Mouse (Mus musculus) heart, embryonic 11.5 days (tissue): ENCODE results near the gene Mthfr. TPM values are rescaled to one million over a fixed set of nuclear protein-coding genes. Genes with fewer than 3 reads are reported as not detected.

ENCODE experiments used
- ATAC-seq: fragments of 200-750 bp; cut with Nextera tagmentation; replicated peaks from 2 replicates; pipeline ENCODE4 v1.8.0; 2017; ENCODE audit warnings: moderate library complexity; ENCODE audit not compliant: insufficient number of reproducible peaks, low FRiP score, low TSS enrichment
- H3K27ac ChIP-seq: fragments of 300-500 bp; sonication (generic); 2 replicates; pipeline ENCODE4 v1.5.1; 2014; ENCODE audit warnings: mild to moderate bottlenecking, low read depth, low read length
- H3K27me3 ChIP-seq: fragments of 300-500 bp; sonication (generic); 2 replicates; pipeline ENCODE4 v1.6.1; 2014; ENCODE audit warnings: mild to moderate bottlenecking, low read length, mixed read lengths; ENCODE audit not compliant: control insufficient read depth, insufficient read depth
- H3K36me3 ChIP-seq: fragments of 300-500 bp; sonication (generic); 2 replicates; pipeline ENCODE4 v1.6.1; 2014; ENCODE audit warnings: mild to moderate bottlenecking, low read length, moderate library complexity, mixed read lengths; ENCODE audit not compliant: control insufficient read depth, insufficient read depth
- H3K4me1 ChIP-seq: fragments of 300-500 bp; sonication (generic); 2 replicates; pipeline ENCODE4 v1.6.1; 2014; ENCODE audit warnings: low read length; ENCODE audit not compliant: control insufficient read depth, insufficient read depth
- H3K4me2 ChIP-seq: fragments of 300-500 bp; sonication (generic); 2 replicates; pipeline ENCODE4 v1.6.1; 2014; ENCODE audit warnings: mild to moderate bottlenecking, moderate library complexity
- H3K4me3 ChIP-seq: fragments of 300-500 bp; sonication (generic); 2 replicates; pipeline ENCODE4 v1.5.1; 2014; ENCODE audit warnings: low read depth, low read length
- H3K9ac ChIP-seq: fragments of 300-500 bp; sonication (generic); 2 replicates; pipeline ENCODE4 v1.6.1; 2014; ENCODE audit warnings: mild to moderate bottlenecking, low read depth, low read length, moderate library complexity
- H3K9me3 ChIP-seq: fragments of 300-500 bp; sonication (generic); replicated peaks from 2 replicates; pipeline ENCODE4 v1.6.1; 2016; ENCODE audit warnings: low read length; ENCODE audit not compliant: control insufficient read depth
- WGBS: fragments of 180-500 bp; shearing (Covaris S2); extraction: QIAGEN DNeasy Blood & Tissue Kit; methylation state at CpG from one replicate; pipeline ENCODE4 v1.1.7; 2014; ENCODE audit not compliant: insufficient replicate concordance; 5-methylcytosine and 5-hydroxymethylcytosine counted together
- polyA plus RNA-seq: library from polyadenylated mRNA; unstranded; fragments of >200 nt; fragmentation: Nextera tagmentation; extraction: Ambion mirVana; gene quantifications from 2 replicates; pipeline ENCODE4 v1.2.1, GENCODE M21; 2014

Mthfr gene
- polyA plus RNA-seq, 1 experiment from 2014 or later, result 10.4 TPM

- H3K27me3 ChIP-seq, result no peaks in the 10 kb centered on the region; the same call in 1 of the 2 replicates
- no peak overlapping the region for H3K27ac ChIP-seq
- no peak for ATAC-seq
- no peak overlapping the region for H3K4me2 ChIP-seq
- peaks cover 4% of the 10 kb centered on the region; the same call in 1 of the 2 replicates for H3K36me3 ChIP-seq
- H3K9me3 ChIP-seq, result no peaks in the 10 kb centered on the region
- 66% methylated on average over 6 of the region's 6 CpGs for WGBS
- H3K4me3 ChIP-seq, result no peak overlapping the region
- H3K9ac ChIP-seq, result no peak overlapping the region
- peaks cover 18% of the 10 kb centered on the region for H3K4me1 ChIP-seq
Measured at GRCm38 (mm10) chr4:148079212-148079611, 40.3 kb downstream of the Mthfr start.

- WGBS, result 89% methylated on average over 8 of the region's 8 CpGs
- Histone ChIP-seq H3K9me3 (no peaks in the 10 kb centered on the region), H3K9ac (no peak overlapping the region), H3K4me1 (peaks cover 24% of the 10 kb centered on the region), H3K27me3 (no peaks in the 10 kb centered on the region), H3K4me2 (no peak overlapping the region), H3K4me3 (no peak overlapping the region), H3K36me3 (peaks cover 4% of the 10 kb centered on the region; the same call in 1 of the 2 replicates), H3K27ac (no peak overlapping the region)
- no peak for ATAC-seq
Measured at GRCm38 (mm10) chr4:148079944-148080596, 41.2 kb downstream of the Mthfr start.

- no peak for ATAC-seq
- no peak overlapping the region for H3K4me2 ChIP-seq
- WGBS, result 81% methylated on average over 1 of the region's 1 CpGs
Measured at GRCm38 (mm10) chr4:148080597-148080973, 41.7 kb downstream of the Mthfr start.

GRCm38 (mm10) chr4:148081201-148081600 is 42.3 kb downstream of the Mthfr start:
- Histone ChIP-seq H3K36me3 (peaks cover 4% of the 10 kb centered on the region; the same call in 1 of the 2 replicates), H3K9me3 (no peaks in the 10 kb centered on the region), H3K27me3 (no peaks in the 10 kb centered on the region), H3K9ac (no peak overlapping the region), H3K27ac (no peak overlapping the region), H3K4me3 (no peak overlapping the region), H3K4me1 (peaks cover 29% of the 10 kb centered on the region), H3K4me2 (no peak overlapping the region)
- no peak for ATAC-seq
- WGBS, result 93% methylated on average over 10 of the region's 10 CpGs

More at GRCm38 (mm10) chr4:148080597-148080973, 41.7 kb downstream of the Mthfr start:
- Histone ChIP-seq H3K9ac (peak overlapping the region; percentile 46; the same call in 1 of the 2 replicates), H3K4me3 (no peak overlapping the region), H3K9me3 (no peaks in the 10 kb centered on the region), H3K27ac (no peak overlapping the region), H3K36me3 (peaks cover 4% of the 10 kb centered on the region; the same call in 1 of the 2 replicates), H3K4me1 (peaks cover 29% of the 10 kb centered on the region), H3K27me3 (no peaks in the 10 kb centered on the region)

- WGBS, result 41% methylated on average over 12 of the region's 12 CpGs
- Histone ChIP-seq H3K4me2 (no peak overlapping the region), H3K4me1 (peaks cover 29% of the 10 kb centered on the region), H3K27ac (no peak overlapping the region), H3K27me3 (no peaks in the 10 kb centered on the region), H3K9me3 (no peaks in the 10 kb centered on the region), H3K9ac (no peak overlapping the region), H3K36me3 (peaks cover 4% of the 10 kb centered on the region; the same call in 1 of the 2 replicates), H3K4me3 (no peak overlapping the region)
- peak; percentile 4; the same call in 1 of the 2 replicates for ATAC-seq
Measured at GRCm38 (mm10) chr4:148082257-148083044, 43.6 kb downstream of the Mthfr start.

- Histone ChIP-seq H3K36me3 (peaks cover 4% of the 10 kb centered on the region; the same call in 1 of the 2 replicates), H3K4me1 (peaks cover 32% of the 10 kb centered on the region), H3K27me3 (no peaks in the 10 kb centered on the region), H3K9ac (no peak overlapping the region), H3K9me3 (no peaks in the 10 kb centered on the region), H3K4me2 (peak overlapping the region; percentile 17), H3K27ac (no peak overlapping the region), H3K4me3 (no peak overlapping the region)
- WGBS, result 43% methylated on average over 21 of the region's 21 CpGs
- ATAC-seq, result no peak
Measured at GRCm38 (mm10) chr4:148083176-148083899, 44.5 kb downstream of the Mthfr start.

GRCm38 (mm10) chr4:148084261-148084714 is 45.4 kb downstream of the Mthfr start:
- Histone ChIP-seq H3K27me3 (no peaks in the 10 kb centered on the region), H3K4me3 (no peak overlapping the region), H3K4me1 (peaks cover 32% of the 10 kb centered on the region), H3K9me3 (no peaks in the 10 kb centered on the region), H3K4me2 (peak overlapping the region; percentile 10; the same call in 1 of the 2 replicates), H3K36me3 (peaks cover 4% of the 10 kb centered on the region; the same call in 1 of the 2 replicates), H3K27ac (peak overlapping the region; percentile 12; the same call in 1 of the 2 replicates), H3K9ac (no peak overlapping the region)
- WGBS, result 12% methylated on average over 8 of the region's 8 CpGs
- no peak for ATAC-seq
